Mouse (Mus musculus) induced T-regulatory cell, adult 2 months (primary cell): ENCODE data around the gene Rptor.

Experiments
- DNase-seq: peaks from one replicate; pipeline ENCODE4 v3.0.0-alpha.2; 2012; ENCODE audit warnings: low read depth

Rptor gene

DNA sequence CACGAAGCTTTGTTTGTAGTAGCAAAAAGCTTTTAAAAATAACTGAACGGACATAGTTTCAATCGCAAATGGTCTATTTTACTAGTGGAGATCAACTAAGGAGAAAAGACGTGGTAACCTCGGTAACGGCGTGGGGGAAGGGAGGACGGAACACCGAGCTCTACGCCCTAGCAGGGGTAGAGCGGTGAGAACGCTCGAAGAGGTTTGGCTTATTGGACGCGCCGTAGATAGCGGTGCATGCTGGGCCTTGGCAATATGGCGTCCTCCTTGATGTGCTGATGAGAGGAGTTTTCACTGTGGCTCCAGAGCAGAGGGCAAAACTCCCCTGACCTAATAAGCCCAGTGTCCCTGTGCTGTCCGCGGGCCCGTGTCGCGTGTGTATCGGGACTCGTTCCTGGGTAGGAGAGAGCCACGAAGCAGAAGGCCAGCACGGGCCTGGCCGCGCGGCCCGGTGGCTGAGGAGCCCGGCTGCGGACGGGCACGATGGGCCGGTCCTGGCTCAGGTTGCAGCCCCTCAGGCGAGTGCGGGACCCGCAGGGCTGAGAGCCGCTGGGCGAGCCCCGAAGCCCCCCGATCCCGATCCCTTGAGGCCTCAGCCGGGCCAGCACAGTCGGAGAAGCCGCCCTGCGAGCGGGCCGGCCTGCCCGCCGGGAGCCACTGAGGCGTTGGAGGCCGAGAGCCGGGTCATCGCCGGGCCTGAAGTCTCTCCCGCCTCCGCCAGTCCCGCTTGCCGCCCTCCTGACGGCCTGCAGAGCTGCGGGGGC is at the start of gene Rptor:
Rptor (plus strand) TSS at position 143 of the 764 bp plus-strand sequence.
- DNase-seq, result peak; percentile 97

GRCm38 (mm10) chr11:119554706-119555105 is 48.0 kb upstream of the Rptor start:
- no peak for DNase-seq

GRCm38 (mm10) chr11:119555170-119555569 is 47.5 kb upstream of the Rptor start:
- no peak for DNase-seq

- DNase-seq, result no peak
Observed at GRCm38 (mm10) chr11:119557940-119558869, 44.5 kb upstream of the Rptor start.

GRCm38 (mm10) chr11:119558870-119559610 is 43.7 kb upstream of the Rptor start:
- no peak for DNase-seq

DNA sequence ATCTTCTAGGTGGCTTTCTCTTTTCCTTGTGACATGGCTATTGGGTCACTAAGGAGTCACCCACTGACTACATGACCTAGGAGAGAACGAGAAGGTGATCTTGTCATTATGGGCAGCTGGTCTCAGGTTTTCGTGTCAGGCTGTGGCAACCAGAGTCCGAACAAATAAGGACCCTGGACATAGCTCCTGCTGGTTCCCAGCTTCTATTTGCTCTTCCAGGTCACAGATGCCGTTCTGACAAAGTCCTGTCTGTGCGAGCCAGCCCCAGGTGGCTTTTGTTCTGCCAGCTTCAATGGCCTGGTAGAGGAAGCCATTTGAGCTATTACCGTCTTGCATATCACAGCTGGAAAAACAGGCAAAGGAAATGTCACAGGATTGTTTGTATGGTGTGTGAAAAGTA is 40.4 kb upstream of the Rptor start:
- no peak for DNase-seq

DNA sequence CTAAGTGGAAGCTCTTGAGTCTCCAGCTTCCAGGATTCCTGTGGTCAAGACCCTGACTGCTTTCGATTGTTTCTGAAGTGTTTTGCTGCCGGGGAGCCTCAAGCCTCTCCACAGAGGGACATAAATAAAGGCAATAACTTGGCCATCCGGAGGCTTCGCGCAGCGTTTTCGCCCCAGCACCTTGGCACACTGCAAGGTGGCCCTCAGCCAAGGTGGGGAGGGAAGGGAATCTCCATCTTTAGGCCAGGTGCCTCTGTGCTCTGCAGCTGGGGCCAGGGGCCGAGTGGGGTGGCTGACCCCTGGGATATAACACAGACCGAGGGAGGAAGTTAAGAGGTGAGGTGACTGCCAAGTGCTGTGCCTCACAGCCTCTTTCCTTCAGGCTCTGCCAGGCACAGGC is 39.5 kb upstream of the Rptor start:
- no peak for DNase-seq

GRCm38 (mm10) chr11:119564383-119564782 is 38.3 kb upstream of the Rptor start:
- no peak for DNase-seq

DNA sequence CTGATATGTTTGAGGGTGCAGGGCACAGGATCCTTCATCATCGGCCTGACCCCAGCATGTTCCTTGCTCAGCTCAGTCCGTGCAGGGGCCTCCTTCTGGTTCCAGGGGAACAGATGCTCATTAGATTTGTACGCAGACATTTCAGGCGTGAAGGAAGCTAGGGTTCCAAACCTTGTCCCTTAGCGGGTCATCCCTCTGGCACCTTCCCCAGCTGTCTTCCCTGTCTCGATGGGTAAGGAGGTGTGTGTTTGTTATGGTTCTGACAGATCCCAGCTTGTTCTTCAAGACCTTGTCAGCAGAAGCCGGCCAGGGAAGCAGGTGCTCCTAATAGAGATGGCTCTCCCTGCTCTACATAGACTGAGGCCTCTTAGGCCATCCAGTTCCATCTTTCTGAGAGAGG is 37.7 kb upstream of the Rptor start:
- no peak for DNase-seq

DNA sequence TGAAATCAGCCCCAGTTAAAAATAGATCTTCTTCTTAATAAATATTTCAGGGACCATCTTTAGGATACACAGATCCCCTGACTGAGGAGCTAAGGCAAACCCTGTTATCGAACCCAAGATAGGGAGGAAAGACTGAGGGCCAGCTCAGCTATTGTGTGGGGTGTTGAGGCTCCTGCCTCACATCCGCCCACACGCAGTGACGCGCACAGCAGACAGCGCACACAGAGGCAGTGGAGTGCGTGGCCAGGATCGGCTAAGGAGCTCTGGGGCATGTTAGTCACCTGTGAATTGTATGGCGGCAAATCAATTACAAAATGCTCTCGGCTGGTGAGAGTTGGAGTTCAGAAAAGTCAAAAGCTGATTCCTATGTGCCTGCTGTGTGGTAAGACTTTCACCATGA is 37.0 kb upstream of the Rptor start:
- no peak for DNase-seq

GRCm38 (mm10) chr11:119566188-119566587 is 36.5 kb upstream of the Rptor start:
- no peak for DNase-seq

GRCm38 (mm10) chr11:119572316-119573010 is 30.2 kb upstream of the Rptor start:
- DNase-seq, result no peak

DNA sequence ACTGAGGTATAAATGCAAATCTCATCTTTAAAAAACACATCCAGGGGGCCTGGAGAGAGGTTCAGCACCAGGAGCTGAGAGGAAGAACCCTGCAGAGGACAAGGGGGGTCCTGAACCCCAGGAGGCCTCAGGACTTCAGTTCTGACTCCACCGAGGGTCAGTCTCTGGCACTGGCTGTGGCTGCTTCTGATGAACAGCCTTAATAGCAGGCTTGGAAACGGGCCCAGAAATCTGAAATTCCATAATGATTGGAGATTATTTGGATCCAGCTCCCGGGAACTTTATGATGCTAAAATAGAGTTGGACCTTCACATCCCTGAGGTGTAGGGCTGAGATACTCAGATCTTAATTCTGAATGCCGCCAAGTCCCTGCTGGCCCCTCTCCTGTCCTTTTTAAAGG is 25.9 kb upstream of the Rptor start:
- DNase-seq, result no peak

- no peak for DNase-seq
Observed at GRCm38 (mm10) chr11:119577721-119578120, 25.0 kb upstream of the Rptor start.

- DNase-seq, result no peak
Observed at GRCm38 (mm10) chr11:119586511-119586910, 16.2 kb upstream of the Rptor start.

GRCm38 (mm10) chr11:119587112-119587511 is 15.6 kb upstream of the Rptor start:
- DNase-seq, result no peak

- peak; percentile 12 for DNase-seq
Observed at GRCm38 (mm10) chr11:119589242-119589641, 13.5 kb upstream of the Rptor start.

- no peak for DNase-seq
Observed at GRCm38 (mm10) chr11:119593966-119594365, 8.7 kb upstream of the Rptor start.

GRCm38 (mm10) chr11:119598856-119599255 is 3.8 kb upstream of the Rptor start:
- no peak for DNase-seq

- peak; percentile 33 for DNase-seq
Observed at GRCm38 (mm10) chr11:119600286-119600685, 2.4 kb upstream of the Rptor start.

GRCm38 (mm10) chr11:119602177-119602700 is 466 bp upstream of the Rptor start:
- DNase-seq, result no peak

GRCm38 (mm10) chr11:119603527-119603905 is 811 bp downstream of the Rptor start:
- DNase-seq, result peak; percentile 43
